Mouse (Mus musculus) midbrain, embryonic 13.5 days (tissue): ENCODE data around the gene Cdc42se2. TPM values are rescaled to one million over a fixed set of nuclear protein-coding genes. Genes with fewer than 3 reads are reported as not detected.

ENCODE experiments used
- ATAC-seq: fragments of 200-750 bp; cut with Nextera tagmentation; 2 replicates; pipeline ENCODE4 v1.8.0; 2017; ENCODE audit warnings: mild to moderate bottlenecking, moderate TSS enrichment, moderate library complexity
- H3K27ac ChIP-seq: fragments of 300-500 bp; sonication (generic); 2 replicates; pipeline ENCODE4 v1.5.1; 2015; ENCODE audit warnings: inconsistent platforms, mild to moderate bottlenecking, moderate library complexity
- H3K27me3 ChIP-seq: fragments of 300-500 bp; sonication (generic); 2 replicates; pipeline ENCODE4 v1.6.1; 2015; ENCODE audit warnings: mild to moderate bottlenecking, inconsistent platforms
- H3K36me3 ChIP-seq: fragments of 300-500 bp; sonication (generic); 2 replicates; pipeline ENCODE4 v1.6.1; 2015; ENCODE audit warnings: mild to moderate bottlenecking, inconsistent platforms
- H3K4me1 ChIP-seq: fragments of 300-500 bp; sonication (generic); replicated peaks from 2 replicates; pipeline ENCODE4 v1.6.1; 2015; ENCODE audit warnings: inconsistent platforms
- H3K4me2 ChIP-seq: fragments of 300-500 bp; sonication (generic); replicated peaks from 2 replicates; pipeline ENCODE4 v1.6.1; 2015; ENCODE audit warnings: moderate library complexity, mild to moderate bottlenecking, inconsistent platforms
- H3K4me3 ChIP-seq: fragments of 300-500 bp; sonication (generic); replicated peaks from 2 replicates; pipeline ENCODE4 v1.5.1; 2015; ENCODE audit warnings: mild to moderate bottlenecking, inconsistent platforms
- H3K9ac ChIP-seq: fragments of 300-500 bp; sonication (generic); replicated peaks from 2 replicates; pipeline ENCODE4 v1.6.1; 2015; ENCODE audit warnings: mild to moderate bottlenecking, inconsistent platforms
- H3K9me3 ChIP-seq: fragments of 300-500 bp; sonication (generic); 2 replicates; pipeline ENCODE4 v1.6.1; 2016; ENCODE audit warnings: mild to moderate bottlenecking, inconsistent platforms
- WGBS: fragments of 180-500 bp; shearing (Covaris S2); methylation state at CpG from one replicate; pipeline ENCODE4 v1.1.7; 2015; 5-methylcytosine and 5-hydroxymethylcytosine counted together
- polyA plus RNA-seq: library from polyadenylated mRNA; unstranded; fragments of >200 nt; fragmentation: Nextera tagmentation; extraction: Ambion mirVana; gene quantifications from 2 replicates; pipeline ENCODE4 v1.2.1, GENCODE M21; 2015

Cdc42se2 gene
- polyA plus RNA-seq, 1 experiment from 2014 or later = 209 TPM

- H3K9ac ChIP-seq = no peak overlapping the region
- H3K36me3 ChIP-seq = peaks cover 53% of the 10 kb centered on the region
- no peaks in the 10 kb centered on the region for H3K4me1 ChIP-seq
- no peak overlapping the region for H3K4me2 ChIP-seq
- WGBS = 80% methylated on average over 4 of the region's 4 CpGs
- no peaks in the 10 kb centered on the region for H3K9me3 ChIP-seq
- H3K27ac ChIP-seq = no peak overlapping the region
- no peak overlapping the region for H3K4me3 ChIP-seq
- no peaks in the 10 kb centered on the region for H3K27me3 ChIP-seq
- no peak for ATAC-seq
Observed at GRCm38 (mm10) chr11:54695951-54696350, 91.5 kb downstream of the Cdc42se2 start.

- no peak overlapping the region for H3K4me3 ChIP-seq
- no peak overlapping the region for H3K4me2 ChIP-seq
- ATAC-seq = no peak
- no peaks in the 10 kb centered on the region for H3K9me3 ChIP-seq
- whole genome bisulfite sequencing = 82% methylated on average over 8 of the region's 8 CpGs
- no peaks in the 10 kb centered on the region for H3K27me3 ChIP-seq
- no peak overlapping the region for H3K9ac ChIP-seq
- peaks cover 60% of the 10 kb centered on the region for H3K36me3 ChIP-seq
- H3K27ac ChIP-seq = no peak overlapping the region
- no peaks in the 10 kb centered on the region for H3K4me1 ChIP-seq
Observed at GRCm38 (mm10) chr11:54694291-54694690, 93.2 kb downstream of the Cdc42se2 start.

GRCm38 (mm10) chr11:54693696-54694095 lies 93.8 kb downstream of the Cdc42se2 start:
- Histone ChIP-seq H3K27me3 (no peaks in the 10 kb centered on the region), H3K27ac (no peak overlapping the region), H3K36me3 (peaks cover 60% of the 10 kb centered on the region), H3K4me3 (no peak overlapping the region), H3K9me3 (no peaks in the 10 kb centered on the region), H3K9ac (no peak overlapping the region), H3K4me2 (no peak overlapping the region), H3K4me1 (no peaks in the 10 kb centered on the region)
- ATAC-seq = no peak
- 91% methylated on average over 6 of the region's 6 CpGs for WGBS

GRCm38 (mm10) chr11:54691179-54691578 lies 96.3 kb downstream of the Cdc42se2 start:
- Histone ChIP-seq H3K9ac (no peak overlapping the region), H3K27ac (no peak overlapping the region), H3K36me3 (peaks cover 60% of the 10 kb centered on the region), H3K4me2 (no peak overlapping the region), H3K9me3 (no peaks in the 10 kb centered on the region), H3K4me3 (no peak overlapping the region), H3K4me1 (no peaks in the 10 kb centered on the region), H3K27me3 (no peaks in the 10 kb centered on the region)
- 92% methylated on average over 4 of the region's 4 CpGs for WGBS
- no peak for ATAC-seq

- Histone ChIP-seq H3K9me3 (no peaks in the 10 kb centered on the region), H3K27ac (no peak overlapping the region), H3K4me3 (no peak overlapping the region), H3K4me2 (no peak overlapping the region), H3K27me3 (no peaks in the 10 kb centered on the region), H3K4me1 (no peaks in the 10 kb centered on the region), H3K9ac (no peak overlapping the region), H3K36me3 (peaks cover 58% of the 10 kb centered on the region)
- 92% methylated on average over 4 of the region's 4 CpGs for WGBS
- no peak for ATAC-seq
Observed at GRCm38 (mm10) chr11:54690171-54690570, 97.3 kb downstream of the Cdc42se2 start.

- Histone ChIP-seq H3K9me3 (no peaks in the 10 kb centered on the region), H3K9ac (no peak overlapping the region), H3K27me3 (no peaks in the 10 kb centered on the region), H3K27ac (no peak overlapping the region), H3K4me3 (no peak overlapping the region), H3K4me1 (no peaks in the 10 kb centered on the region), H3K4me2 (no peak overlapping the region), H3K36me3 (peaks cover 57% of the 10 kb centered on the region)
- no peak for ATAC-seq
- WGBS = 64% methylated on average over 2 of the region's 2 CpGs
Observed at GRCm38 (mm10) chr11:54684831-54685230, 102.6 kb downstream of the Cdc42se2 start.

GRCm38 (mm10) chr11:54679141-54679540 lies 108.3 kb downstream of the Cdc42se2 start:
- Histone ChIP-seq H3K9ac (no peak overlapping the region), H3K9me3 (no peaks in the 10 kb centered on the region), H3K36me3 (peaks cover 57% of the 10 kb centered on the region), H3K27ac (no peak overlapping the region), H3K27me3 (no peaks in the 10 kb centered on the region), H3K4me3 (no peak overlapping the region), H3K4me1 (no peaks in the 10 kb centered on the region), H3K4me2 (no peak overlapping the region)
- ATAC-seq = no peak
- WGBS = 91% methylated on average over 2 of the region's 2 CpGs

- H3K4me2 ChIP-seq = no peak overlapping the region
- no peaks in the 10 kb centered on the region for H3K27me3 ChIP-seq
- H3K9me3 ChIP-seq = no peaks in the 10 kb centered on the region
- ATAC-seq = no peak
- peaks cover 38% of the 10 kb centered on the region for H3K36me3 ChIP-seq
- no peaks in the 10 kb centered on the region for H3K4me1 ChIP-seq
- no peak overlapping the region for H3K9ac ChIP-seq
- no peak overlapping the region for H3K27ac ChIP-seq
- H3K4me3 ChIP-seq = no peak overlapping the region
- 98% methylated on average over 2 of the region's 2 CpGs for WGBS
Observed at GRCm38 (mm10) chr11:54675792-54676489, 111.5 kb downstream of the Cdc42se2 start.

GRCm38 (mm10) chr11:54673575-54674298 lies 113.7 kb downstream of the Cdc42se2 start:
- Histone ChIP-seq H3K4me3 (no peak overlapping the region), H3K4me2 (no peak overlapping the region), H3K27me3 (no peaks in the 10 kb centered on the region), H3K9ac (no peak overlapping the region), H3K36me3 (peaks cover 25% of the 10 kb centered on the region), H3K4me1 (no peaks in the 10 kb centered on the region), H3K9me3 (no peaks in the 10 kb centered on the region), H3K27ac (no peak overlapping the region)
- 87% methylated on average over 8 of the region's 8 CpGs for WGBS
- no peak for ATAC-seq

Other genes starting within 250 kb of the Cdc42se2 start
- 7.1 and 11.2 TPM in 2 replicates for gene Lyrm7, start 73.2 kb upstream of the Cdc42se2 start, polyA plus RNA-seq
- 703 and 771 TPM in 2 replicates for gene Hint1, start 78.7 kb upstream of the Cdc42se2 start, polyA plus RNA-seq
- gene Gpx3, start 114.8 kb upstream of the Cdc42se2 start, polyA plus RNA-seq = 19.6 and 21.4 TPM in 2 replicates
- gene Tnip1, start 175.2 kb upstream of the Cdc42se2 start, polyA plus RNA-seq = 13.4 and 14.4 TPM in 2 replicates
- 30.7 and 36.5 TPM in 2 replicates for gene Anxa6, start 245.8 kb upstream of the Cdc42se2 start, polyA plus RNA-seq